Mouse (Mus musculus) cerebellum, postnatal 10 days (tissue): ENCODE results near the gene Tbc1d16.

Experiments
- DNase-seq, 2 experiments: peaks; one replicate each; pipeline ENCODE4 v3.0.0; 2021; ENCODE audit warnings: mixed read lengths in 2 of 2

Gene Tbc1d16

GRCm38 (mm10) chr11:119171588-119171987, 56.7 kb downstream of the Tbc1d16 start:
- DNase-seq, result no peak

GRCm38 (mm10) chr11:119168851-119169250, 59.4 kb downstream of the Tbc1d16 start:
- no peak for DNase-seq

GRCm38 (mm10) chr11:119165995-119166394, 62.3 kb downstream of the Tbc1d16 start:
- DNase-seq, result no peak

- no peak for DNase-seq
These were observed 63.9 kb downstream of the Tbc1d16 start for GRCm38 (mm10) chr11:119164375-119164774.

GRCm38 (mm10) chr11:119163734-119163992, 64.6 kb downstream of the Tbc1d16 start:
- no peak for DNase-seq

- DNase-seq, result no peak
These were observed 65.2 kb downstream of the Tbc1d16 start for GRCm38 (mm10) chr11:119162959-119163733.

GRCm38 (mm10) chr11:119161665-119162064, 66.6 kb downstream of the Tbc1d16 start:
- DNase-seq, result no peak

GRCm38 (mm10) chr11:119160050-119160449, 68.2 kb downstream of the Tbc1d16 start:
- DNase-seq, result no peak

GRCm38 (mm10) chr11:119159496-119159895, 68.8 kb downstream of the Tbc1d16 start:
- peak; percentile 74 to 82 for DNase-seq

GRCm38 (mm10) chr11:119157377-119158189, 70.7 kb downstream of the Tbc1d16 start:
- DNase-seq, result no peak

- DNase-seq, result peak; percentile 47 to 62
These were observed 71.6 kb downstream of the Tbc1d16 start for GRCm38 (mm10) chr11:119156481-119157254.

- DNase-seq, result no peak
These were observed 72.4 kb downstream of the Tbc1d16 start for GRCm38 (mm10) chr11:119155638-119156480.

- no peak for DNase-seq
These were observed 75.9 kb downstream of the Tbc1d16 start for GRCm38 (mm10) chr11:119152321-119152831.

- no peak for DNase-seq
These were observed 77.2 kb downstream of the Tbc1d16 start for GRCm38 (mm10) chr11:119151073-119151607.

GRCm38 (mm10) chr11:119150442-119150841, 77.9 kb downstream of the Tbc1d16 start:
- DNase-seq, result peak in 1 of 2 experiments; percentile 40

- peak in 1 of 2 experiments; percentile 9 for DNase-seq
These were observed 79.5 kb downstream of the Tbc1d16 start for GRCm38 (mm10) chr11:119148829-119149228.

GRCm38 (mm10) chr11:119147153-119147552, 81.1 kb downstream of the Tbc1d16 start:
- no peak for DNase-seq

GRCm38 (mm10) chr11:119146140-119146539, 82.2 kb downstream of the Tbc1d16 start:
- peak in 1 of 2 experiments; percentile 47 for DNase-seq

- DNase-seq, result peak in 1 of 2 experiments; percentile 58
These were observed 83.4 kb downstream of the Tbc1d16 start for GRCm38 (mm10) chr11:119144801-119145475.

- no peak for DNase-seq
These were observed 84.8 kb downstream of the Tbc1d16 start for GRCm38 (mm10) chr11:119143376-119144002.

GRCm38 (mm10) chr11:119142615-119143014, 85.7 kb downstream of the Tbc1d16 start:
- no peak for DNase-seq
